Mouse (Mus musculus) thymus, postnatal 36 days (tissue): ENCODE data around the gene Pdzk1ip1.
A peak's percentile ranks its signal among the peaks of the same experiment; 100 is the strongest.

Experiments
- DNase-seq, 2 experiments: peaks; one replicate each; pipeline ENCODE4 v3.0.0; 2022; ENCODE audit warnings: mixed read lengths in 2 of 2

Gene Pdzk1ip1

GRCm38 (mm10) chr4:115123507-115123906, 35.0 kb downstream of the Pdzk1ip1 start:
- no peak for DNase-seq

- no peak for DNase-seq
Measured at GRCm38 (mm10) chr4:115124713-115125112, 36.2 kb downstream of the Pdzk1ip1 start.

- no peak for DNase-seq
Measured at GRCm38 (mm10) chr4:115133085-115133484, 44.6 kb downstream of the Pdzk1ip1 start.

- DNase-seq = peak in 1 of 2 experiments; percentile 3
Measured at GRCm38 (mm10) chr4:115133621-115134295, 45.2 kb downstream of the Pdzk1ip1 start, which contains the start of gene Cyp4x1. Cyp4x1 (minus strand) TSS chr4:115134281.

GRCm38 (mm10) chr4:115134296-115134630, 45.8 kb downstream of the Pdzk1ip1 start:
- DNase-seq = no peak
